Mouse (Mus musculus) lung, postnatal 10 days (tissue): ENCODE results near the gene Cort.
"Not testable (repeated sequence)": the region's sequence is repeated elsewhere in the genome, so short reads cannot be mapped to it uniquely, and the experiment has no call there.

Experiments used
- DNase-seq: peaks from one replicate; pipeline ENCODE4 v3.0.0; 2021

The Cort gene

DNA sequence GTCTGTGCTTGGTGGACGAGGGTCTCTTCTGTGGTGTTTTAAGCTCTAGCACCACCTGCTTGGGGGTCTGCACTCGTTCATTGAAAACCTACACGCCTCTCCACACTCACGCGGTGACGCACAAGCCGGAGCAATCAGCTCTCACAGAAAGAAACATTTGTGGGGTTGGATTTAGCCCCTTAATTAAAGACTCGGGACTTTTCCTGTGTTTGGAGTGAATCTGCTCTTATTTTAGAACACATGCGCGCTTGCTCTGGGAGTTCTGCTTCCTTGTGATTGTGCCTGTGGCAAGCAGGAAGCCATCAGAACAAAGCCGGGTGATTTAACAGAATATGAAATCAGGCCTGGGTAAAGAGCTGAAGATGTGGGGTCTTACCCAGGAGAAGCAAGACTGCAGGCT is at the start of gene Cort:
Cort (minus strand) TSS at position 101 of the 400 bp plus-strand sequence.
- no peak for DNase-seq

- DNase-seq = no peak
Measured at GRCm38 (mm10) chr4:149173661-149174060, 47.1 kb upstream of the Cort start.

GRCm38 (mm10) chr4:149172666-149173065 is 46.1 kb upstream of the Cort start:
- peak; percentile 65 for DNase-seq

- DNase-seq = peak; percentile 71
Measured at GRCm38 (mm10) chr4:149172083-149172482, 45.5 kb upstream of the Cort start.

DNA sequence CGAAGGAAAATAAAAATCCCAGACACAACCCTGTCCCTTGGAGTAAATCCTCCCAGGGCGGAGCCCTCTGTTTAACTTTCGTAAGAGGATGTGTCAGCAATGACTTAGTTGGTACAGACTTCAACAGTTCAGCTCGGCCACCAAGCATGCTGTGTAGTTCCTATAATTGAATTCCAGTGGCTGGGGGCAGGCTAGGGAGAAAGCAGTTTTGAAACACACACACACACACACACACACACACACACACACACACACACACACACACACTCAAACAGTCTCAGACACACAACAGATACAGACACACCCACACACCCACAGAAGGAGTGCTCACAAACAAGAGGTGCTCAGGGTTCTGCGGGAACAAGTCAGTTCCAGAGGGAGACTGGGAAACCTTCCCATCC is 45.0 kb upstream of the Cort start:
- DNase-seq = peak; percentile 68

GRCm38 (mm10) chr4:149170394-149170931 is 43.9 kb upstream of the Cort start:
- DNase-seq = peak; percentile 60

DNA sequence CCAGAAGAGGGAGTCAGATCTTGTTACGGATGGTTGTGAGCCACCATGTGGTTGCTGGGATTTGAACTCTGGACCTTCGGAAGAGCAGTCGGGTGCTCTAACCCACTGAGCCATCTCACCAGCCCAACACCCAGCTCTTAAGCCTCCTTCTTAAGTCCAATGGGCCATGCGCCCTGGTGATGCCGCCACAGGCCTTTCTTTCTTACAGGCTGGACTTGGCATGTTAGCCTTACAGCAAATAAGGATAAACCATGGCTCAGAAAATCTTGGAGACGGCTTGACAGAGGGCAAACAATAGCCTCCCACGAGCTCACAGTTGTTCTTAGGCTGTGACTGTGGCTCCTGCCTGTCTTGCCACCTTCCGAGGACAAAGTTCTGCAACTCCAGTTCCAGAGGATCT is 43.4 kb upstream of the Cort start:
- DNase-seq = not testable (repeated sequence)

DNA sequence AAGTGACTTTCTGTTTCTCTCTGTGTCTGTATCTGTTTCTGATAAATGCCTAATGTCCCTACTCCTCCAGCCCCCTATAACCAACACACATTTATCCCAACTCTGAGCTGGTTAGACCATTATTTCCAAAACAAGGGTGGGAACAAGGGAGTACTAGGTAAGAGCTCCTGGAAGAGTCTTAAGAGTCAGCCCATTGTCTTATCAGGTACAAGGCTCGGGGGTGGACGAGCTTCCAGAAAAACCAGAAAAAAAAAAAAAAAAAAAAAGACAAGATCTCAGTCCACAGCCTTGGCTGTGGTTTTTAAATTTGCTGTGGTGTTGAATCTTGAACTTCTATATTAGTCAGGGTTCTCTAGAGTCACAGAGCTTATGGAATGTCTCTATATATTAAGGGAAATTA is 41.5 kb upstream of the Cort start:
- no peak for DNase-seq

DNA sequence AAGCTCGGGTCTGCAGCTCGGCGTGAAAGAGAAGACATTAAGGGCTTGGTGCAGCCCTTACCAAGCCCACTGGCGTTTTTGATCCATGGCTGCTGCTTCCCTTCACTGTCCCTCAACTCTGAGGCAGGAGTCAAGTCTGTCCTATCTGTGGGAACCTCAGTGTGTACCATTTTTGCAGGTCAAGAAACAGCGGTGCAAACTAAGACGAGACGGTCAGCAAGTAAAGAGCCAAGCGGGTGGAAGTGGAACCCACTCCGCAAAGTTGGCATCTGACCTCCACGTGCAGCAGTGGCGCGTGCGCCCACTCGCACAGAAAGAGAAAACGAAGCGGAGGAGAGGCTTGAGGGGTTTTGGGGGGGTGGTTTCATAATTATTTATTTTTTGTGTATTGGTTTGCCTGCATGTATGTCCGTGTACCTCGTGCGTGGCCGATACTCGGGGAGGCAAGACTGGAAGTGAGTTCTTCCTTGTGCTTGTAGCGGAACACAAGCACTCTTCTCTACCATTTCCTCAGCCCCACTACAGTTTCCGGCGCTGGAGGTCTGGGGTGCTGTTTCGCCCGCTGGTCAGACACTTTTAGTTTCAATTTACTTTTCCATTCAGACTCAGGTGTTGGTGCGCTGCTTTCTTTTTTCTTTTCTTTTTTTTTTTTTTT is 40.5 kb upstream of the Cort start:
- DNase-seq = peak; percentile 58

GRCm38 (mm10) chr4:149166215-149166946 is 39.8 kb upstream of the Cort start, which contains the start of gene Pgd:
TSS of gene Pgd (minus strand) at chr4:149166771.
- DNase-seq = peak; percentile 98

DNA sequence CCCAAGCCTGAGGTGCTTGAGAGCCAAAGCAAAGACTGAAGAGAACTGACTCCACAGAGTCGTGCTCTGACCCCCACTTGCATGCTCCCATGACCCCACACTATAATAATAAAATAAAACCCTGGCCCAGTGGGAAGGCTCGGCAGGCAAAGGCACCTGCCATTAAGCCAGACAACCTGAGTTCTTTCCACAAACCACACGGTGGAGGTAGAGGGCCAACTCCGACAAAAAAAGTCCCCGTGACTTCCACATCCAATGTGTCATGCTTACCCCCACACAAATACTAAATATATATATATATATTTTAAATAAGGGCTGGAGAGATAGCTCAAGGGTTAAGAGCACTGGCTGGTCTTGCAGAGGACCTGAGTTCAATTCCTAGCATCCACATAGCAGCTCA is 37.6 kb upstream of the Cort start:
- DNase-seq = no peak

DNA sequence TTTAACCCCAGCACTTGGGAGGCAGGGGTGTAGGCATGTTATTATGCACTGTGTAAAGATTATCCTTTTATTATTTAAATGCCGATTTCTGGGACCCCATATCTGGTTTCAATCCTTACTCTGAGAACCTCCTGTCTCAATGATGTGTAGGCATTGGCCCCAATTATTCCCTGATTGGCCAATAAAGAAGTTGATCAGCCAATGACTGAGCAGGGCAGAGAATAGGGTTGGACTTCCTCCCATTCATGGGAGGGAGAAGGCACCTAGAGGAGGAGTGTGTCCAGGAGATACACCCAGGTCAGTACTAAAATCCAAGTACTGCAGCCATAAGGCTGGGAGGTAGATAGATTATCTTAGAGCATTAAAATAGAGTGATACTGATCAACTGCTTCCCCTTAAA is 36.6 kb upstream of the Cort start:
- no peak for DNase-seq

DNA sequence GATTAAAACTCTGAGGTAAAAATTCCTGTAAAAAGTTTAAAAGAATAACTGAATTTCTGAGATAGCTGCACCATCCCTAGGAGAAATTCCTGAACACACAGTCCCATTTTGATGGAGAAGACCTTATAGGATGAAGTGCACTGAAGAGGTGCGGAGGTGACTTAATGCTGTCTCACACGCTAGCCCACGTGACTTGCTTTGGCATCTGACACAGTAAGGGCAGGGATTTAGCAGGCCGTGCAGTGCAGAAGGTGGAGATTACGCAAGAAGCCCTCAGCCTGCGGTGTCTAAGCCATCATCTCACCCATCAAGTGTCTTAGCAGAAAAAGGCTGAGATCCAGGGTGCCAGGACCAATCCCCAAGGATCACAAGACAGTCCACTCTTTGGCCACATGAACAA is 34.6 kb upstream of the Cort start:
- DNase-seq = no peak

- no peak for DNase-seq
Measured at GRCm38 (mm10) chr4:149159891-149160290, 33.3 kb upstream of the Cort start.

DNA sequence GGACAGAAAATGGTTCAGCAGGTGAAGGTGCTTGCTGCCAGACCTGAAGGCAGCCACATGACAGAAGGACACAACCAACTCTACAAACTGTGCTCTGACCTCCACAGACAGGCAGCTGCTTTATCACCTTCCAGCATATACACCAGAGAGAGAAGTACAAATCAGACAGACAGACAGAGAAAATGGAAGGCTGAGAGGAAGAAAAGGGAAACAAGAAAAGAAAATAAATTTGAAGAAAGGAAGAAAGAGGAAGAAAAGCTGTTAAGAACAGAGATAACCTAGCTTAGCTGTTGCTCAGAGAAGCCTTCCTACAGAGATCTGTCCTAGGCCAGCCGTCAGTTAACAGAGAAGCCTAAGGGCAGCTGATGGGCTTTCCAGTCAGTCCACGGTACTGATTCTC is 32.6 kb upstream of the Cort start:
- DNase-seq = no peak

GRCm38 (mm10) chr4:149157415-149157973 is 30.9 kb upstream of the Cort start:
- DNase-seq = no peak

DNA sequence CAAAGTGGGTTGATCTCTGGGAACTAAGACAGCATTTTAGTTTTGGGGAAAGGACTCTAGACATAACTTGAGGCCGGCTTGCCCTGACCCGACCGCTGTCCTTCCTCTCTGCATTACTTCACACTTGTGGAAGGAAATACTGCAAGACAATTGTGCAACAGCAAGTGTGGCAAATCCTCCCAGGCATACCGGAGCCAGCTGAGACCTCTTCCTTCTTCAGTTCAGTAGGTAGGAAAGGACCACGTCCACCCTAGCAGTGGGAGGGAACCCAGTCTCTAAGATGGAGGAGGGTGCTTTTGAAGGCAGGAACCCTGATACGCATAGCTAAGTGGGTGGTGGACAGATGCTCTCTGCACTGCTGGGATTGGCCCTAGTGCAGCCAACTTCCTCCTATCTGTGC is 29.1 kb upstream of the Cort start:
- peak; percentile 26 for DNase-seq

DNA sequence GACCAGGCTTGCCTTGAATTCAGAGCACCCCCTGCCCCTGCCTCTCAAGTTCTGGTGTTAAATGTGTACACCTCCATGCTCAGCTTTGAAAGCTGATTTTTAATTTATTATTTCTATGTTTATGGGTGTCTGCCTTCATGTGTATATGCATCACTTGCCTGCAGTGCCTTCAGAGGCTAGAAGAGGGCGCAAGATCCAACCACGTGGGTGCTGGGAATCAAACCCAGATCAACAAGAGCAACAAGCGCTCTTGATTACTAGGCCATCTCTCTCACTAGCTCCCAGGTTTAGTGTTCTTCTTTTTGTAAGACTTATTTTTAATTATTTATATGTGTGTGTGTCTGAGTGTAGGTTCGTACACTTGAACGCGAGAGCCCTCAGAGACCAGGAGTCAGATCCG is 28.3 kb upstream of the Cort start:
- DNase-seq = no peak

DNA sequence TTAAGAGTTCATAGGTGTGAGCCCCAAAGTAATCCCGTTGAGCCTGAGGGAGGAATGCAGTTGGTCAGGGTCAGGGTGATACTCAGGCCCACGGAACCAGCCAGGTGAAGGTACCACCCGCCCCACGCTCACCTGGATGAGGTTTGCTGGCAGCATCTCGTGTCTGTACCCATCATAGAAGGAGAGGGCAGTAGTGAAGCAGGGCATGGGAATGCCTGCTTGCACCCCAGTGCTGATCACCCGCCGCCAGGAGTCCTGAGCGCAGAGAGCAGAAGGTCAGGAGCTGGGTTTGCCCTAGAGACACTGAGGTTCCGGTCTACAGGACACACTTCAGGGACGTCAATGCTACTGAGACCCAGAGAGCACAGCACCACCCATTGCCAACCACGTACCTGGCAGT is 24.2 kb upstream of the Cort start:
- DNase-seq = no peak

DNA sequence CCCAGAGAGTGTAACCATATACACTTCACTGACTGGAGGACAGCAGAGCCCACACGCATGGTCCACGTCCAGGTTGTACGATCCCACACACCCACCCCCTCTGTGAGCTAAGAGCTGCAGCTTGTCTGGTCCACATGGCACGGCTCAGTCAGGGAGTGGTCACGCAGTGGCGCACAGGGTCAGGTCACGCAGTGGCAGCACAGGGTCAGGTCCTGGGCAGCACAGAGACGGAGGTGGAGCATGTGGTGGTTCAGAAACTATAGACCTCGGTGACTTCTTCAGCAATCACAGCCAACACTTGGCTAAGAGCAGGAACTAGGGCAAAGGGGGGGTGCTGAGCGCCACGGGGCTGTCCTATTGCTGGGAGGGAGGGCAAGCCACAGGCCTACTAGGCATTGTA is 23.7 kb upstream of the Cort start:
- DNase-seq = no peak

DNA sequence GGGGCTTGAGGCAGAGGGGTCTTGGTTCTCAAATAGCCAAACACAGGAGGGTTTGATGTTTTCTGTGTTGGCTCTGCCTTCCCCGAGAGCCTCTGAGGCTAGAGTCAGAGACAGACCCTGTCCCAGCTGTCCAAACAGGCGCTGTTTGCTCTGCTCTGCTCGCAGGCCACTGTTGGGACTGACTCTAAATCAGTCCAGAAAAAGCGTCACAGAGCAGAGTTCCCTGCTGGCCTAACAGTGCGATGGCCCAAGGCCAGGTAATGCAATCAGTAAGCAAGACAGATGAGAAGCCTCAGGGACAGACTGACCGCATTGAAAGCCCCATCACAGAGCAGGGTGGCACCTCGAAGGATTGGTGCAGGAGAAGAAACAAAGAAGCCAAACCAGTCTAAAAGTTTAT is 23.0 kb upstream of the Cort start:
- DNase-seq = peak; percentile 53

DNA sequence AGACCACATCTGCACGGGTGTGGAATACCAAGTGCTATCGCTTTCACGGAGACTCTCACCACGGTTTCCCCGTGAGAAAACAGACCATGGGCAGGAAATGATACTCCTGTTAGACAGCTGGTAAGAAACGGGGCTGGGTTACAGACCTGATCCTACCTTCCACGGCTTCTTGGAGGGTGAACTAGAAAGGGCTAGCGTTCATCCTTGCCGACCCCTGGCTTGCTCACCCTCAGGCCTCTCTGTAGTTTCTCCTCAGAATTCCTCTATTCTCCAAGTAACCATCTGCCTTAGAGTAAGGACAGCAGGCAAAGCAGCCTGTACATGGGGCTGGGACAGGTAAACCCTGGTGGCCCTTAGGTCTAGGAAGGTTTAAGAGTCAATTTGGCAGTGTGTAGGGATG is 22.6 kb upstream of the Cort start:
- DNase-seq = no peak

GRCm38 (mm10) chr4:149148084-149148483 is 21.5 kb upstream of the Cort start:
- no peak for DNase-seq

- DNase-seq = no peak
Measured at GRCm38 (mm10) chr4:149147528-149147927, 21.0 kb upstream of the Cort start.
